Mouse (Mus musculus) mouse embryonic stem cell (cell line): ENCODE data around the gene Misp.

Experiments used
- in situ Hi-C, 2 experiments: fragments of 300-500 bp; cut with MboI; formaldehyde crosslinking; loops; 1 replicate in 1 of 2; 3 replicates in 1 of 2; pipeline ENCODE4 v1.14.3; 2019 to 2020; ENCODE audit warnings: low sequenced_read_pairs in 2 of 2, low pct_unique_long_range_greater_than_20kb in 1 of 2, mixed read lengths in 1 of 2; ENCODE audit not compliant: unreplicated experiment in 1 of 2

Gene Misp

DNA sequence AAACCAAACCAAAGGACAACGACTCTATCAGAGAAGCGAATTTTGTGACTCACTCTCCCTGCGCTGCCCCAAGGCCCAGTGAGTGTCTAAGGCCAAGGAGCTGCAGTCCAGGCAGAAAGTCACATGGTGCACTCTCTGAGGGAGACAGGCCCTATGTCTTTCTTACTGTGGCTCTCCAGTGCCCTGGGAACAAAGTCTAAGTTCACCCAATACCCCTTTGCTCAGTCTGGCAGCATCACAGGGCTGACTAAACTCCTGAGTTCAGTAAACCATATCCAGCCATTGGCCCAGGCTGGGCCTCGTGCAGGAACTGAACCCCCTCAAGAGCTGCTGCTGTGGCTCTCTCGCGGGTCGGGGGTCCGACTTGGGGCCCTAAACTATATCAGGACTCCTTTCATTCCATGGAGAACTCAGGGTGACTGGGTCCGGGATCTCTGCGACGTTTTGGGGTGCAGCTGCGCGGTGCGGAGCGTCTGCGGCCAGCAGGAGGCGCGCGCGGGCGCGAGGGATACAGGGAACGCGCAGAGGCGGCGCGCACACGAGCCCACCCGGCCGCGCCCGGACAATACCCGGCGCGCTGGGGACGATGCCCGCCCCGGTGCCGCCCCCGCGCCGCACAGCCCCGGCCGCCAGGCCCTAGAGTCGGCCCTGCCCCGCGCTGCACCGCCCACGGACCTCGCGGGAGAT is 27.6 kb upstream of the Misp start, which contains the start of gene Palm:
Gene Palm, plus strand, starts transcription at position 522 of the 687 bp plus-strand sequence.
- in situ Hi-C loops, result no loop called here

GRCm38 (mm10) chr10:79793738-79794490 is 26.9 kb upstream of the Misp start:
- in situ Hi-C loops, result no loop called here

DNA sequence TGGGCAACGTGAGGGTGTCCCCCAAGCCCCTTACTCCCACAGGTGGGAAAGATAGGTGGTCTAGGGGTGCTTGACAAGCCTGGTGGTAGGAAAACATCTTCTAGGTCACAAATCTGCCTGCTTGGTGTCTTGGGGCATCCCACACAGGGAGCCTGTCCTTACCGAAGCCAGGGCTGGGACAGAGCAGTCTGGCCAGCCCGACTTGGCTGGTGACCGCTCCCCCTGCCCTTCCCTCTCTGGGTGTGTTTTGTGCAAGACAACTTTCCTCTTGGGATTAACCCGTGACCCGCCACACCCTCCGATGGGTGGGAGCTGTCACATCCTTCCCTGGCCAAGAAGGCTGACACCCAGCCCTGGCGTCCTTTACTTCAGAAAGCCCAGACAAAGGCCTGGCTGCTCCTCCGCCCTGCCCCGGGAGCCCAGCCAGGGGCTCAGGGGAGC is 26.3 kb upstream of the Misp start:
- in situ Hi-C loops, result no loop called here

DNA sequence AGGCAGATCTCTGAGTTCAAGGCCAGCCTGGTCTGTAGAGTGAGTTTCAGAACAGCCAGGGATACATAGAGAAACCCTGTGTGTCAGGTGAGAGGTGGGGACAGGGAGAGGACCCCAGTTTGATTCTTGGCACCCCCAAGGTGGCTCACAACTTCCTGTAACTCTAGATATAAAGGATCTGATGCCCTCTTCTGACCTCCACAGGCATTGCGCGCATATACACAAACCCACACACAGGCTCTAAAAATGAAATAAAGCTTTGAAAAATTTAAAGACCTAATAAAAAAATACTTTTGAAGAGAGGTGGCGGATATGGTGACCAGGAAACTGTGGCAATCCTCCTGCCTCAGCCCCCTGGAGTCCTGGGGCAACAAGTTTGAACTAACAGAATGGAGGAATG is 24.9 kb upstream of the Misp start:
- in situ Hi-C loops, result no loop called here

DNA sequence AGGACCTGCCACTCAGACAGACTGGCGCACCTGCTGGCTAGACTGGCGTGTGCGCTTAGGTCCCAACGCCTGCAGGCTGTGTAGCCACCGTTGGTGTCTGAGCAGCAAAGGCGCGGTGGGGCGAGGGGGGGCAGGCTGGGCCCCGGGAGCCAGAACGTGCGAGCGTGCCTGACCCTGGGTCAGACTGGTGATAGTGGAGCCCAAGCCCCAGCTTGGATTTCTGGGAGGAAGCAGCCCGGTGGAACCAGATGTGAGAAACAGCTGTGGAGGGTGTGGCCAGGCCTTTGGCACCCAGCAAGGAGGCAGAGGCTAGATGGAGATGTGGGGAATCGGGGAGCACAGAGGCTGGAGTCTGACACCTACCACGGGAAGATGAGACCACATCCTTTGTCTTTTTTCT is 23.5 kb upstream of the Misp start:
- in situ Hi-C loops, result no loop called here

DNA sequence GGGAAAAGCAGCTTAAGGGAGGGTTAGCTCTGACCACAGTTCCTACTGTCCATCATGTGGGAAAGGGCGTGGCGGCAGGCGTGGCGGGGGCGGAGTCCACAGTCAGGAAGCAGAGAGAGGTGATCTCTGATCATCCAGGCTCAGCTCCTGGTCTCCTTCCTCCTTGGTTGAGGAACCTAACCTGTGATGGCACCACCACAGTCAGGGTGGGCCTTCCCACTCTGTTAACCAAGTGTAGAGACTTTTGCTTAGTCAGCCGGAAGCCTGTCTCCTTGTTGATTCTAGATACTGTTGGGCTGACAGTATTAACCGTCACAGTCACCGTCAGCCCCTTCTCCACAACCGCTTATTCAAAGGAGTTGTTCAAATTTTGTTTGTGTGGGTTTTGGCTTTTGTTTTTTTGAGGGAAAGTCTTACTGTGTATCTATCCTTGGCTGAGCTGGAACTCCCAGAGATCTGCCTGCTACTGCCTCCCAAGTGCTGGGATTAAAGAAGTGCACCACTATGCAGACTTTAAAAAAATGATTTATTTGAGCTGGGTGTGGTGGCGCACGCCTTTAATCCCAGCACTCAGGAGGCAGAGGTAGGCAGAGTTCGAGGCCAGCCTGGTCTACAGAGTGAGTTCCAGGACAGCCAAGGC is 22.4 kb upstream of the Misp start:
- in situ Hi-C loops, result no loop called here

GRCm38 (mm10) chr10:79800508-79800907 is 20.3 kb upstream of the Misp start:
- in situ Hi-C loops, result no loop called here

DNA sequence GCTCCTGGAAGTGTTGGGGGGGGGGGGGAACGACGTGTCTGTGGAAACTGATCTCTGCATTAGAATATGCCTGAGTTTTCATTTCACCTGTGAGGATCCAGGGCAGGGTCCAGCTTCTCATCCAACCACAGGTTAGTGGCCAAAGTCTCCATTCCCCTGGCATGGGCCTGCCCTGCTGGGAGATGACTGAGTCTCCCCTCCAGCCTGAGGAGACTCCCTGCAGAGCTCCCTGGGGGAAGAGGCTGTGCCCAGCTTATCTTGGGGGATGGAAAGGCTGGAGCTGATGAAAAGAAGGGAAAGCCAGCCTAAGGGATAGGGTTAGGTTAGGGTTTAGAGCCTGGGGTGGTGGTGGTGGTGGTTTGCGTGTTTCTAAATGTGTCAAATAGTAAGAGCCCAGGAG is 19.0 kb upstream of the Misp start:
- in situ Hi-C loops, result no loop called here

GRCm38 (mm10) chr10:79802331-79802971 is 18.3 kb upstream of the Misp start:
- in situ Hi-C loops, result no loop called here

- in situ Hi-C loops, result no loop called here
Observed at GRCm38 (mm10) chr10:79803716-79804323, 17.0 kb upstream of the Misp start.

DNA sequence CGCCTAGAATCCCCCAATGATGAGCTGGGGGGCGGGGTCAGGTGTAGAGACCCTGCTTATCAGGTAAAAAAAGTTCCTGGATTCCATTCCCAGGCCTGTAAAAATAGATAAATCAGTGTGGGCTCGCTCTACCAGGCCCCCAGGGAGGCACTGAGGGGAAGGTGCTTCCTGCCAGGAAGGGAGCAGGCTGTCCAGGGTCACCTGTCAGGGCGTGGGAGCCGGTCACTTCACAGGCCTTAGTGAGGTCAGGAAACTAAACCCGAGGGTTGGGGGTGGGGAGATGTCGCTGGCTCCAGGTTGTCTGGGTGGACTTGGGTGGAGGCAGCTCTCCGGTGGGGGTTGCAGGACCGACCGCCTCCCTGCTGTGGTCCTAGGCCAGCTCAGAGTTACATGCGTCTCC is 15.2 kb upstream of the Misp start:
- in situ Hi-C loops, result no loop called here

- in situ Hi-C loops, result no loop called here
Observed at GRCm38 (mm10) chr10:79806331-79806730, 14.5 kb upstream of the Misp start.

GRCm38 (mm10) chr10:79806972-79807371 is 13.8 kb upstream of the Misp start:
- in situ Hi-C loops, result no loop called here

DNA sequence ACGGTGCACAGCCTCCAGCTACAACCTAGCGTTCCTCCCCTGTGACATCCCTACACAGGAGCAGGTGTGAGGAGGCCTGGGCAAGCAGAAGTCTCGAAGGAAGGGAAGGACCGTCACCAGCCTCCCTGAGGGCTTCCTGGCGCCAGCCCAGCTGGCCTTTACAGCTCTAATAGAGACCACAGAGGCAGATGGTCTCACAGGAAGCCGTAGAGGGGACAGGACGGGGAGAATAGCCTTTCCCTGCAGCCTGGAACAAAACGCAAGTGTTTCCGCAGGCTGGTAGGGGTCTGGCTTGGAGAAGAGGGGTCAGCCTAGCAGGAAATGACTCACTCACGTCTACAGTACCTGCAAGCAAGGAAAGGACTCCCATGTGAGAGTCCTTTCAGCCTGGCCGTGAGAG is 13.0 kb upstream of the Misp start:
- in situ Hi-C loops, result no loop called here

- in situ Hi-C loops, result no loop called here
Observed at GRCm38 (mm10) chr10:79808728-79809127, 12.1 kb upstream of the Misp start.

DNA sequence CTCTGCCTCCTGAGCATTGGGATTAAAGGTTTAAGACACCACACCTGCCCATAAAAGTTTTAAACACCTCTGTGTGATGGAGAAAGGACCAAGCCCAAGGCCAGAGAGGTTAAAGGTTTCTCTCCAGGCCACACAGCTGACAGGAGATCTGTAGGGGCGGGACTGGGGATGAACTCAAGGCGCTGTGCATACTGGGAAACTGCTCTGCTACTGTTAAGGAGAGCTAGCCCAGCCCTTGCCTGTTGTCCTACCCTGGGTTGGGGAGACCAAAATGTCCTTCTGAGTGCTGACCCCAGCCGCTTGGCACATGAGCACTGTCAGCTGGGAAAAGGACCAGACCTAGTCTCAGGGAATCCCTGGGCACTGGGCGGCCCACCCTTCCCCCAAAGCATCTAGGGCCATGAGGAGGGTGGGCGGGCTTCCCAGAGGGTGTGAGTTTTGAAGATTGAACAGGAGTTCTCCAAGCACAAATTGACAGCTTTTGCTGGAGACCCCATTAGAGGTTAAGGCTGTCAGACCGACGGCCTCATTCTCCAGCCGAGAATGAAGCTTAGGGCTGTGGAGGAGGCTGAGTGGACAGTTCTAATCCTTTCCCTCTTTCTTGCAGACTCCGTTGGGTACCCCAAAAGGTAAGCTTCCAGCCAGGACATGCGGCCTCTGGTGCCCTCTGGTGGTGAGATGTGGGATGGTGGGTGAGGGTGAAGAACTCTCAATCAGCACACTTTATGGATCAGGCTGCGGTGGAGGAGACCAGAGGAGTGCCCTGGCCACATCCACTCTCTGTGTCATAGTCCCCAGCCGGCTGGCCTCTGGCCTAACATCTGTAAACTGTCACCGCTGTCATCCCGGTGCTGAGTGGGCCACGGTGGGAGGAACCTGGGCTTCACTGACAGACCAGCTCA is 8.8 kb upstream of the Misp start:
- in situ Hi-C loops, result no loop called here

DNA sequence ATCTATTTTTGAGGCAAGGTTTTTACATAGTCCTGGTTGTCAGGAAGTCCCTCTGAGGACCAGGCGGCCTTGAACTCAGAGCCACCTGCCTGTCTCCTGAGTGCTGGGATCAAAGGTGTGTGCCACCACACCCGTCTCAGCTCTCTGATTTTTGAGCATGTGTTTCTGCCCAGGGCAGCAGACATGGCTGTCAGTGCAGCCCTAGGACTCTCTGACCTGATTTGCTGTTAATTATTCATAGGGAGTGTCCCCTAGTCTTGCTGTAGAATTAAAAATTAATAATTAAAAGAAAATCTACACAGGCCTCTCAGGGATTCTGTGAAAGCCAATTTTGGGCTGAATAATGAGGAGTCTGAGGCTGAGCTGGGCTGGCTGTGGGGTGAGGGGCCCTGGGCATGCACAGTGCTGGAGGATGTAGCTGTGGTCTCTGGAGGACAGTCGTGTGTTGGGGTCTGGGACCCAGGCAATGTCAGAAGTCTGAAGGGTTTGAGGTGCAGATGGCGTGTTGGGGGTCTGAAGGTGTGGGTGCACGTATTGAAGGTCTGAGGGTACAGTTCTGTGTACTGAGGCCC is 6.4 kb upstream of the Misp start:
- in situ Hi-C loops, result no loop called here
